Mouse (Mus musculus) liver, embryonic 15.5 days (tissue): ENCODE data around the gene Endog. TPM values are rescaled to one million over a fixed set of nuclear protein-coding genes. Genes with fewer than 3 reads are reported as not detected.
A peak's percentile ranks its signal among the peaks of the same experiment; 100 is the strongest.
"Not testable (repeated sequence)": the region's sequence is repeated elsewhere in the genome, so short reads cannot be mapped to it uniquely, and the experiment has no call there.

Source experiments
- ATAC-seq: fragments of 200-750 bp; cut with Nextera tagmentation; 2 replicates; pipeline ENCODE4 v1.8.0; 2017; ENCODE audit warnings: moderate number of reproducible peaks, mild to moderate bottlenecking, moderate library complexity; ENCODE audit not compliant: insufficient read depth
- H3K27ac ChIP-seq: fragments of 300-500 bp; sonication (generic); replicated peaks from 2 replicates; pipeline ENCODE4 v1.5.1; 2015; ENCODE audit warnings: mild to moderate bottlenecking, inconsistent platforms
- H3K27me3 ChIP-seq: fragments of 300-500 bp; sonication (generic); 2 replicates; pipeline ENCODE4 v1.6.1; 2015; ENCODE audit warnings: mild to moderate bottlenecking, inconsistent platforms
- H3K36me3 ChIP-seq: fragments of 300-500 bp; sonication (generic); replicated peaks from 2 replicates; pipeline ENCODE4 v1.6.1; 2015; ENCODE audit warnings: moderate library complexity, mild to moderate bottlenecking, inconsistent platforms
- H3K4me1 ChIP-seq: fragments of 300-500 bp; sonication (generic); replicated peaks from 2 replicates; pipeline ENCODE4 v1.6.1; 2015; ENCODE audit warnings: inconsistent platforms
- H3K4me2 ChIP-seq: fragments of 300-500 bp; sonication (generic); 2 replicates; pipeline ENCODE4 v1.6.1; 2015; ENCODE audit warnings: moderate library complexity, mild to moderate bottlenecking, inconsistent platforms
- H3K4me3 ChIP-seq: fragments of 300-500 bp; sonication (generic); replicated peaks from 2 replicates; pipeline ENCODE4 v1.5.1; 2015; ENCODE audit warnings: mild to moderate bottlenecking, inconsistent platforms
- H3K9ac ChIP-seq: fragments of 300-500 bp; sonication (generic); 2 replicates; pipeline ENCODE4 v1.6.1; 2015; ENCODE audit warnings: moderate library complexity, mild to moderate bottlenecking, inconsistent platforms
- H3K9me3 ChIP-seq: fragments of 300-500 bp; sonication (generic); replicated peaks from 2 replicates; pipeline ENCODE4 v1.6.1; 2016; ENCODE audit warnings: inconsistent platforms
- WGBS: fragments of 180-500 bp; shearing (Covaris S2); methylation state at CpG from one replicate; pipeline ENCODE4 v1.1.7; 2015; ENCODE audit warnings: mixed read lengths; ENCODE audit not compliant: insufficient replicate concordance; 5-methylcytosine and 5-hydroxymethylcytosine counted together
- polyA plus RNA-seq: library from polyadenylated mRNA; unstranded; fragments of >200 nt; fragmentation: Nextera tagmentation; extraction: Ambion mirVana; gene quantifications from 2 replicates; pipeline ENCODE4 v1.2.1, GENCODE M21; 2015

Endog gene
- polyA plus RNA-seq, 1 experiment from 2014 or later, result 17.9 TPM

DNA sequence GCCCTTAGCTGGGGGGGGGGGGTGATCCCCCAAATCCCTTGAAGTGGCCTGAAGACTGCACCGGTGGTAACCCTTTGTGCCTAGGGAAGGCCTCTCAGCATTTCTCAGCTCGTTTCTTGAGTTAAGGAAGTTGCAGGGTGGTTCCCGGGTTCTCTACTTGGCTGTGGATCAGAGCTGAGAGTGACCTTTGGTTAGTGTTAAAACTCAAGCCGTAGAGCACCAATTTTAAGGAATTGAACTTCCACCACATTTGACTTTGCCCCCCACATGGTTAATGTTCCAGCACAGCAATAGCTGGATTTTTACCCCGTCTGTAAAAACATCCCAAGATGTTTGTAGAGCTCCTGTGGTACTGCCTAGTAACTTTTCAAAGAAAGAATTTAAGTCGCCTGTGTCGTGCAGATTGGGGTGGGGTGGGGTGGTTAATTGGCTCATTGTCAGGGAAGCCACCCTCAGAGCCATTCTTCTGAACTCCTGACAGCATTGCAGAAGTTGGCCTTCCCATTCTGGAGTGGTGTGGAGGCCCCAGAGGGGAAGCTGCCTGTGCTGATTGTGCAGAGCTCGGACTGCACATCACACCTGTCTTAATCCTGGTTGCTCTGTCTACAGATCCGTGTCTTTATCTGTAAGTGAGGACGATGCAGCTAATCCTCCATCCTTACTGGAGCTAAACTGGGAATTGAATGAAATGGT, 36.2 kb upstream of the Endog start:
- Histone ChIP-seq H3K4me1 (peaks cover 51% of the 10 kb centered on the region), H3K9ac (0 out of 2 replicates have a peak overlapping the region, but pooled peaks have one; percentile 85), H3K4me3 (peak overlapping the region; percentile 86), H3K4me2 (peak overlapping the region; percentile 94), H3K27ac (peak overlapping the region; percentile 87), H3K36me3 (peaks cover 19% of the 10 kb centered on the region), H3K27me3 (no peaks in the 10 kb centered on the region), H3K9me3 (no peaks in the 10 kb centered on the region)
- ATAC-seq, result no peak
- WGBS, result 33% methylated on average over 10 of the region's 10 CpGs

DNA sequence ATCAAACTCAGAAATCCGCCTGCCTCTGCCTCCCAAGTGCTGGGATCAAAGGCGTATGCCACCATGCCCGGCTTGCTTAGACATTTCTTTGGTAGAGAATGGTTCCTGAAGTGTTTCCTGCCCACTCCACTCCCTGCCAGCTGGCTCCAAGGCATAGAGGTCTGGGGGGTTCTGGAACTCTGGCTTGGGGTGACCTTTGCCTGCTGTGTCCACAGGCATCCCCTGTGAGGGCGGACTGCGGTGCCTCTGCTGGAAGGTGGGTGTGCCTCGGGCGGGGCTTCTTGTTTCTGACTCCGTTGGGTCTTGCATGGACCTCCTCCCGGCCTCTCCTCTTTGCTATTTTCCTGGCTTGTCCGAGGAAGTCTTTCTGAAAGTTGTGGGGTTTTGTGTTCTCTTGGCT, 34.8 kb upstream of the Endog start:
- ATAC-seq, result no peak
- Histone ChIP-seq H3K27me3 (no peaks in the 10 kb centered on the region), H3K27ac (no peak overlapping the region), H3K9ac (no peak overlapping the region), H3K36me3 (peaks cover 33% of the 10 kb centered on the region), H3K4me1 (peaks cover 51% of the 10 kb centered on the region), H3K4me3 (no peak overlapping the region), H3K9me3 (no peaks in the 10 kb centered on the region), H3K4me2 (peak overlapping the region; percentile 20; the same call in 1 of the 2 replicates)
- WGBS, result 53% methylated on average over 10 of the region's 10 CpGs

DNA sequence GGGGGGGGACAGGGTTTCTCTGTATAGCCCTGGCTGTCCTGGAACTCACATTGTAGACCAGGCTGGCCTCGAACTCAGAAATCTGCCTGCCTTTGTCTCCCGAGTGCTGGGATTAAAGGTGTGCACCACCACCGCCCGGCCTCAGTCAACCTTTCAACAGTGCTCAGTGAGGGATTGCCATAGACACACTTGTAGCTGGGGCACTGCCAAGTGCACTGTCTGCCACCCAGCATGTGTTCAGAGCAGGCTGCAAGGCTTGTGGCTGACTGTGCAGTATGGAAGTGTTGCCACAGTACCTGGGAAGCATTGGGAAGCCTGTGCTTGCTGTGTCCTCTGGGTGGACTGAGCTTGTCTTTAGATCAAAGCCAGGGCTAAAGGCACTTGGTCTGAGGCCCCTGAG, 31.3 kb upstream of the Endog start:
- 81% methylated on average over 4 of the region's 4 CpGs for WGBS
- H3K4me3 ChIP-seq, H3K9me3 ChIP-seq, H3K4me2 ChIP-seq, H3K9ac ChIP-seq, H3K27me3 ChIP-seq, ATAC-seq, H3K27ac ChIP-seq: not testable (repeated sequence)
- H3K4me1 ChIP-seq, result peaks cover 24% of the 10 kb centered on the region
- peaks cover 65% of the 10 kb centered on the region for H3K36me3 ChIP-seq

DNA sequence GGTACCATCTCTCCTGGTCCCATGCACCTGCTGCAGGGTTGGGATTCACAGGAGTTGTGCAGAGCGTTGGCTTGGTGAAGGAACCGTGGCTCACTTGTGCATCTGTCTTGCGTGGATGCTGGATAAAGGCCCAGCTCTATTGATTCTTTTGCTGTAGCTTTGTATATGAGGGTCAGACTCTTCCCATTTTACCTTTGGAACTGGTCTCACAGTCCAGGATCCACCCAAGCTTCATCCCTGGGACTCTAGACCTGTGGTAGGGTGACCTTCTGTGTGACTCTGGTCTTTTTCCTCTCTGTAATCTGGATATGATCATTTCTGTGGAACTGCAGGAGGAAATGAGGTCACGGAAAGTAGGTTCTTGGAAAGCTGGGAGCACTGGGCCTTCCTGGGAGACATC, 26.9 kb upstream of the Endog start:
- Histone ChIP-seq H3K36me3 (peaks cover 82% of the 10 kb centered on the region), H3K9me3 (no peaks in the 10 kb centered on the region), H3K4me2 (no peak overlapping the region), H3K4me1 (0 out of 2 replicates have a peak, but pooled peaks cover 5% of the 10 kb centered on the region), H3K9ac (no peak overlapping the region), H3K4me3 (no peak overlapping the region), H3K27me3 (no peaks in the 10 kb centered on the region), H3K27ac (no peak overlapping the region)
- 84% methylated on average over 4 of the region's 4 CpGs for WGBS
- no peak for ATAC-seq

DNA sequence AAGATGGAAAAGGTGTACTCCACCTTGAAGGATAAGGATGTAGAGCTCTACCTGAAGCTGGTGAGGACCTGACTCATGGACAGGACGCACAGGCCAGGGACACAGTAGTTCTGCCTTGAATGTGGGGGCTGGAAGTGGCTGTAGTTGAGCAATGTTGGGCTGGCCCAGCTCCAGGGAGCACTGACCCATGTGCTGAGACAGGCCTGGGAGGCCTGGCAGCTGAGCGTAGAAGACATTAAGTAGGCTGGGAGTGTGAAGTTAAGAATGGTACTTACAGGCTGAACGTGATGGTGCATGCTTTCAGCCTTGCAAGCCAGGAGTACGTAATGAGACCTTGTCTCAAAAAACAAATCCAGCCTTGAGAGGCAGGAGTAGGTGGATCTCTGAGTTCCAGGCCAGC, 23.8 kb upstream of the Endog start:
- H3K9me3 ChIP-seq, result no peaks in the 10 kb centered on the region
- no peak overlapping the region for H3K9ac ChIP-seq
- no peak overlapping the region for H3K27ac ChIP-seq
- ATAC-seq, result no peak
- 83% methylated on average over 4 of the region's 4 CpGs for WGBS
- no peaks in the 10 kb centered on the region for H3K27me3 ChIP-seq
- H3K36me3 ChIP-seq, result peaks cover 71% of the 10 kb centered on the region
- 0 out of 2 replicates have a peak, but pooled peaks cover 5% of the 10 kb centered on the region for H3K4me1 ChIP-seq
- no peak overlapping the region for H3K4me3 ChIP-seq
- H3K4me2 ChIP-seq, result no peak overlapping the region

DNA sequence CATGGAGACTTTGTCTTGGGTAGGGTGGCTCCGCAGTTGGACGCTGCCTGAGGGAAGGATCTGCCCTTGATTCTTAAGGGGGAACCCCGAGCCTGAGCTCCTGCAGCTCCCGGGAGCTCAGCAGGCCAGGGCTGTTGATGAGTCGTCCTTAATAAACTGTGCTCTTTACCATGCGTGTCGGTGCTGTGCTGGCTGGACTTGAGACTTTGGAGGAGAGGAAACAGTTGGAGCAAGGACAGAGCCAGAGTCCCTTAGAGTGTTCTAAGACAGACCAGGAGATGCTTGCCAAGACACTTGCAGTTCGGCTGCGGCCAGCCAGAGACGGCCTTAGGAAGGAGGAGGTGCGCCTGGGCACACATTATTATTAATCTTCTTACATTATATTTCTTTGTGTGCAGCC, 19.5 kb upstream of the Endog start:
- H3K9me3 ChIP-seq, result no peaks in the 10 kb centered on the region
- H3K4me2 ChIP-seq, result no peak overlapping the region
- no peak overlapping the region for H3K4me3 ChIP-seq
- peaks cover 36% of the 10 kb centered on the region for H3K36me3 ChIP-seq
- 80% methylated on average over 11 of the region's 11 CpGs for WGBS
- ATAC-seq, result no peak
- H3K4me1 ChIP-seq, result 0 out of 2 replicates have a peak, but pooled peaks cover 5% of the 10 kb centered on the region
- H3K27me3 ChIP-seq, result no peaks in the 10 kb centered on the region
- H3K9ac ChIP-seq, result no peak overlapping the region
- no peak overlapping the region for H3K27ac ChIP-seq

DNA sequence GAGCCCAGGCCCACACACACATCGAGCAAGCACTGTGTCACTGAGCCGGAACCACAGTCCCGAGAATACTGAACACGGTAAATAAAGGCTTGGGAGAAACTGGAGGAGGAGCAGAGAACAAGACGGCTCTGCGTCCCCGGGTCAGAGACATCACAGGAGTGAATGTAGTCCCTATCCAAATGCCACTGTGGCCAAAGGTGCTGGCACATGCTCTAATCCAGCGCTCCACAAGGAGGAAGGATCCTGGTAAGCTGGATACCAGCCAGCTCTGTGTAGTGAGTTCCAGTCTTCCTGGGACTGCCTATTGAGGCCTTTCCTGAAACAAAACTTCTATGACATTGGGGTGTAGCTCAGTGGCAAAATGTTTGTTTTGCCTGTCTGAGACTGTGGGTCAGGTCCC, 18.7 kb upstream of the Endog start:
- no peak overlapping the region for H3K4me2 ChIP-seq
- no peak for ATAC-seq
- H3K36me3 ChIP-seq, result peaks cover 28% of the 10 kb centered on the region
- no peak overlapping the region for H3K27ac ChIP-seq
- 72% methylated on average over 8 of the region's 8 CpGs for WGBS
- H3K4me1 ChIP-seq, result 0 out of 2 replicates have a peak, but pooled peaks cover under 1% of the 10 kb centered on the region
- no peak overlapping the region for H3K9ac ChIP-seq
- H3K27me3 ChIP-seq, result no peaks in the 10 kb centered on the region
- H3K4me3 ChIP-seq, result no peak overlapping the region
- H3K9me3 ChIP-seq, result no peaks in the 10 kb centered on the region

DNA sequence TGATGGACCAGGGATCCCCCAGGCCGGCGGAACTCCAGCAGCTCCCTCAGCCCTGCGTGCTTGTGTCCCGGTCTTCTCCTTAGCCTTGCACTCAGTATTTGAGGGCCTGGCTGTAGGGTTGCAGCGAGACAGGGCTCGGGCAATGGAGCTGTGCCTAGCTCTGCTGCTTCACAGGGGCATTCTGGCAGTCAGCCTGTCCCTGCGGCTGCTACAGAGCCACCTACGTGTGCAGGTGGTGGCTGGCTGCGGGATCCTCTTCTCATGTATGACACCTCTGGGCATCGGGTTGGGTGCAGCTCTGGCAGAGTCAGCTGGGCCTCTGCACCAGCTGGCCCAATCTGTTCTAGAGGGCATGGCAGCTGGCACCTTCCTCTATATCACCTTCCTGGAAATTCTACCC, 11.4 kb upstream of the Endog start:
- WGBS, result 63% methylated on average over 9 of the region's 10 CpGs

DNA sequence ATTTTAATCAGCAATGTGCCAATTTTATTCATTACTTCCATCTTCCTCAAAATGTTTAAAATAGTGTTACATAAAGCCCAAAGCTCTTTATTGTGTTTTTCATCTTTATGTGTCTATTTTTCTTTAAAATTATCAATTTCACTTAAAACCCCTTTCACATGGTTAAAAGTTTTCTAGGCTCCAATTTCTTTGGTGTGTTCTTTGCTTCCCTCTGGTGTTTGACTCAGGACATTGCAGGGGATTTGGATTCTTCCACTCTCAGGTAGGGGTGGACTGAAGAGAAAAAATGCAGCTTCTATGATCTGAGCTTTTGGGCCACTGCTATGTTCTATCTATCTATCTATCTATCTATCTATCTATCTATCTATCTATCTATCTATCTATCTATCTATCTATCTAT, 9.5 kb upstream of the Endog start:
- H3K9ac ChIP-seq, result no peak overlapping the region
- ATAC-seq, result no peak
- H3K4me1 ChIP-seq, result no peaks in the 10 kb centered on the region
- H3K36me3 ChIP-seq, result no peaks in the 10 kb centered on the region; the same call in 1 of the 2 replicates
- peaks cover 12% of the 10 kb centered on the region for H3K9me3 ChIP-seq
- no peak overlapping the region for H3K4me3 ChIP-seq
- H3K4me2 ChIP-seq, result no peak overlapping the region
- H3K27ac ChIP-seq, result no peak overlapping the region
- no peaks in the 10 kb centered on the region for H3K27me3 ChIP-seq

More for the DNA sequence above, 11.4 kb upstream of the Endog start:
- H3K36me3 ChIP-seq, H3K4me2 ChIP-seq, H3K9me3 ChIP-seq, ATAC-seq, H3K4me1 ChIP-seq, H3K4me3 ChIP-seq, H3K27ac ChIP-seq, H3K27me3 ChIP-seq, H3K9ac ChIP-seq: not testable (repeated sequence)

DNA sequence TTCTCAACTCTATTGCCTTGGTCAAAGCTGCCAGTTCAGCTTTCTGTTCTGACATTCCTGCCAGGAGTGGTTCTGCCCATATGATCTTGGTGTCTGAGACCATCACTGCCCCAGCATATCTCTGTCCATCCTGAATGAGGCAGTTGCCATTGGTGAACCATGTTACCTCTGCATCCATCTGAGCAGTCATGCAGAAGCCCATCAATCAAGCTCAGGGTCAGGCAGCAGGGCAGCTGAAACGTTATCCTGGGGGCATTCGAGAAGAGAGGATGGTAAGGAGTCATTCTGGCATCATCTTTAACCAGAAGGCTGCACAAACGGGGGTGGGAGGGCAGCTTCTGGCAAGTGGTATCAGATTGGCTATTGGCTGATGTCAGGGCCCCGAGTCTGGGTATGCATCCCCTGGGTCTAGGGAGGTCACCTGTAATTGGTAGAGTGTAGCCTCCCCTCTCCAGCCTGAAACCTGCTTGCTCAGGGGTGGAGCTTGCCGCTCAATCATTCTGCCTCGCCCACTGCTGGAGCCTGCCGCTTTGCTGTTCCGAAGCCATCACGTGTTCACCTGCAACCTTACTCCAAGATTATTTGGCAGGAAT, 6.9 kb upstream of the Endog start:
- ATAC-seq, result no peak
- Histone ChIP-seq H3K27me3 (no peaks in the 10 kb centered on the region), H3K27ac (no peak overlapping the region), H3K4me1 (no peaks in the 10 kb centered on the region), H3K4me3 (no peak overlapping the region), H3K36me3 (no peaks in the 10 kb centered on the region; the same call in 1 of the 2 replicates), H3K9me3 (peaks cover 15% of the 10 kb centered on the region), H3K4me2 (no peak overlapping the region), H3K9ac (no peak overlapping the region)
- 56% methylated on average over 9 of the region's 9 CpGs for WGBS

DNA sequence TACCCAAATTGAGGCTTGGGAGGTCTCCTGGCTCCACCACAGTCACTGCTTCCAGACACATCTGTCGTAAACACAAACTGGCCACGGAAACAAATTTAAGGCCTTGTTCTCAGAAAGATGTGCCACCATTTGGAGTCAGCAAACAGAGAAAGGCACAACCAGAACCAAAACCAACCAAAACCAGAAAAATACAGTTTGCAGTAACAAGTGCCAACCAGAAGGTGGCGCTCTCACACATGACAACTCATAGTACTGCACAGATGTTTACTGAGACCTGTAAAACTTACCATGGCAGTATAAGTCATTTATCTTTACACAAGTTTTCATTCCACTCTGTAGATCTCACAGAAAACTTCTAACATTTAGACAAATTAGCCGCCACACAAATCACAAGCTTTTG, 4.6 kb upstream of the Endog start:
- no peak for ATAC-seq
- Histone ChIP-seq H3K9me3 (peaks cover 15% of the 10 kb centered on the region), H3K4me1 (peaks cover 8% of the 10 kb centered on the region), H3K4me3 (no peak overlapping the region), H3K4me2 (no peak overlapping the region), H3K9ac (no peak overlapping the region), H3K36me3 (no peaks in the 10 kb centered on the region; the same call in 1 of the 2 replicates), H3K27ac (no peak overlapping the region), H3K27me3 (no peaks in the 10 kb centered on the region)
- WGBS, result 47% methylated on average over 4 of the region's 4 CpGs
